In genomic region chr16:67619906-67620781, GRCm38 (mm10) we compare ENCODE assay signal across 8 mouse cellular contexts. TPM values are rescaled to one million over a fixed set of nuclear protein-coding genes. Genes with fewer than 3 reads are reported as not detected.
DNase-seq lines count a peak whose midpoint lies in the region; ATAC-seq and TF ChIP-seq lines count a peak whose summit lies in the region.

No protein-coding gene starts in this region.

- H3ac ChIP-seq in myocyte (ENCODE audit: control insufficient read depth, insufficient read length), result no peak overlapping the region

- DNase-seq in spleen, adult 2 months (ENCODE audit: low read depth in 1 of 2, low spot score in 2 of 2), result no peak
- no peak for DNase-seq in spleen, postnatal 14 days (ENCODE audit: low spot score in 2 of 2)
- peak; percentile 76 for DNase-seq in embryo, embryonic 10.5 days (ENCODE audit: low spot score)
- DNase-seq in liver, result peak; percentile 20
- peak; percentile 65 for DNase-seq in testis, postnatal 10 days (ENCODE audit: low spot score)

- no peaks in the 10 kb centered on the region for H3K9me3 ChIP-seq in kidney, embryonic 14.5 days (ENCODE audit: control insufficient read depth, low read length)

- H3K27ac ChIP-seq in spleen, adult 2 months (ENCODE audit: insufficient read depth, low read length), result no peak overlapping the region
- H3K27ac ChIP-seq in kidney, embryonic 14.5 days (ENCODE audit: low read depth, low read length), result no peak overlapping the region

- peaks cover 2% of the 10 kb centered on the region; the same call in 1 of the 2 replicates for H3K4me1 ChIP-seq in spleen, adult 2 months (ENCODE audit: control insufficient read depth, insufficient read depth, insufficient read length)
- H3K4me1 ChIP-seq in kidney, embryonic 14.5 days (ENCODE audit: control insufficient read depth, insufficient read depth, low read length), result no peaks in the 10 kb centered on the region

- H3K4me3 ChIP-seq in spleen, adult 2 months (ENCODE audit: extremely low read depth, insufficient read depth, insufficient read length), result peak overlapping the region; percentile 34
- H3K4me3 ChIP-seq in kidney, embryonic 14.5 days (ENCODE audit: low read length), result peak overlapping the region; percentile 66
- peak overlapping the region; percentile 23 for H3K4me3 ChIP-seq in myocyte

- H3K36me3 ChIP-seq in spleen, adult 2 months (ENCODE audit: control insufficient read depth, insufficient read depth, low read length), result no peaks in the 10 kb centered on the region
- no peaks in the 10 kb centered on the region for H3K36me3 ChIP-seq in kidney, embryonic 14.5 days (ENCODE audit: control insufficient read depth, insufficient read depth, low read length)
- H3K36me3 ChIP-seq in myocyte (ENCODE audit: control insufficient read depth, insufficient read depth), result no peaks in the 10 kb centered on the region

- no peak for TF ChIP-seq POLR2A in spleen, adult 2 months (IDR thresholded peaks at IDR 0.05; ENCODE audit: low read depth, low read length)
- TF ChIP-seq POLR2A in myocyte (IDR thresholded peaks at IDR 0.05; ENCODE audit: insufficient read length, low read depth), result no peak

- H3K9ac ChIP-seq in kidney, embryonic 14.5 days (ENCODE audit: low read depth, low read length), result peak overlapping the region; percentile 44; the same call in 1 of the 2 replicates

- no peak for TF ChIP-seq CTCF in spleen, adult 2 months (IDR thresholded peaks at IDR 0.05; ENCODE audit: extremely low read depth, insufficient read depth, insufficient read length, insufficient replicate concordance)

- WGBS in spleen, adult 2 months, result 3% methylated on average over 56 of the region's 61 CpGs
- 0% methylated on average over 47 of the region's 61 CpGs for WGBS in kidney, embryonic 14.5 days

- H3K4me2 ChIP-seq in kidney, embryonic 14.5 days (replicated peaks; ENCODE audit: low read depth, low read length), result peak overlapping the region; percentile 98
- H3K4me2 ChIP-seq in myocyte (ENCODE audit: low read depth), result peak overlapping the region; percentile 87

- peak; percentile 38 for ATAC-seq in granulocyte monocyte progenitor cell, adult 5-6 weeks (replicated peaks; ENCODE audit: poor library complexity, severe bottlenecking)
- ATAC-seq in kidney, embryonic 14.5 days (ENCODE audit: low FRiP score, low TSS enrichment), result peak; percentile 63

- H3K27me3 ChIP-seq in spleen, adult 2 months (ENCODE audit: control insufficient read depth, insufficient read depth, low read length), result peaks cover 22% of the 10 kb centered on the region
- peaks cover 17% of the 10 kb centered on the region for H3K27me3 ChIP-seq in kidney, embryonic 14.5 days (ENCODE audit: control insufficient read depth, insufficient read depth, low read length)
- no peaks in the 10 kb centered on the region for H3K27me3 ChIP-seq in myocyte (ENCODE audit: control insufficient read depth, insufficient read depth, insufficient read length)

- no peaks in the 10 kb centered on the region for H3K79me2 ChIP-seq in myocyte (ENCODE audit: control insufficient read depth, insufficient read depth)

TF ChIP-seq in myocyte, 11 proteins besides CTCF, POLR2A, EP300 and RAD21:
- TF ChIP-seq REST (IDR thresholded peaks at IDR 0.05; ENCODE audit: insufficient read depth, insufficient read length) (no peak), MYOG (IDR thresholded peaks at IDR 0.05; ENCODE audit: control insufficient read depth in 1 of 3, insufficient read depth in 1 of 3, insufficient read length in 2 of 3, low read depth in 2 of 3) (no peak), POLR2AphosphoS2 (IDR thresholded peaks at IDR 0.05; ENCODE audit: insufficient read length, low read depth) (no peak), TCF3 (IDR thresholded peaks at IDR 0.05; ENCODE audit: insufficient read length, low read depth) (no peak), USF1 (IDR thresholded peaks at IDR 0.05; ENCODE audit: low read depth) (no peak), TCF12 (IDR thresholded peaks at IDR 0.05; ENCODE audit: insufficient read depth, poor library complexity, severe bottlenecking) (no peak), E2F4 (IDR thresholded peaks at IDR 0.05; ENCODE audit: insufficient read depth) (no peak), CEBPB (IDR thresholded peaks at IDR 0.05; ENCODE audit: insufficient read depth, poor library complexity, severe bottlenecking) (no peak), MAX (IDR thresholded peaks at IDR 0.05; ENCODE audit: low read depth) (no peak), MYOD1 (IDR thresholded peaks at IDR 0.05; ENCODE audit: control insufficient read depth in 1 of 3, insufficient read length in 2 of 3, low read depth in 2 of 3) (no peak), SRF (IDR thresholded peaks at IDR 0.05; ENCODE audit: control insufficient read depth, insufficient read length, low read depth) (no peak)

RNA-seq across cellular contexts. Expression of gene Cadm2, which starts 0.6 kb away (rescaled TPM):
- 0.27 and 0.49 TPM in 2 replicates for polyA plus RNA-seq in spleen, adult 2 months (2012; rRNA removed)
- total RNA-seq in granulocyte monocyte progenitor cell, adult 5-6 weeks (2014; fragmentation: Nextera tagmentation), result not detected in 2 replicates
- total RNA-seq in granulocyte monocyte progenitor cell, adult 5-6 weeks (2017), result not detected in 2 replicates
- polyA plus RNA-seq in kidney, embryonic 14.5 days (2014; fragmentation: Nextera tagmentation; extraction: Ambion mirVana), result 0.09 and 0.32 TPM in 2 replicates
- 0.01 TPM for polyA plus RNA-seq in myocyte (2012; fragmentation: generic; extraction: Trizol)

Comparison
In these comparisons a context has a peak if more than half of its experiments do, and no peak if none do; other contexts are left out.
1. DNase-seq: peak in embryo, embryonic 10.5 days (single experiment), liver (single experiment) and testis, postnatal 10 days (single experiment); none in spleen, adult 2 months (0 of 2) and spleen, postnatal 14 days (0 of 2).
2. Peak in every context shown above with its lines, with median percentiles within 50 percentile points of each other: H3K4me3 ChIP-seq.